Mouse (Mus musculus): ENCODE results near the gene Nab2. TPM values are rescaled to one million over a fixed set of nuclear protein-coding genes. Genes with fewer than 3 reads are reported as not detected.

Nab2 gene
- total and polyA plus RNA-seq, 3 experiments = 29.1 to 37.1 TPM; not detected in 1

- Histone ChIP-seq H3K9me3 (replicated peaks; ENCODE audit: insufficient read depth, low read length) (no peaks in the 10 kb centered on the region), H3K36me3 (ENCODE audit: control insufficient read depth in 1 of 2, insufficient read depth in 2 of 2, low read length in 2 of 2) (no peaks in the 10 kb centered on the region; a peak in 1 of 4 replicates)
Observed at GRCm38 (mm10) chr10:127703299-127703698, 34.9 kb upstream of the Nab2 start.

GRCm38 (mm10) chr10:127698966-127699365 lies 30.6 kb upstream of the Nab2 start:
- H3K36me3 ChIP-seq (ENCODE audit: control insufficient read depth in 1 of 2, insufficient read depth in 2 of 2, low read length in 2 of 2) = no peaks in the 10 kb centered on the region; a peak in 1 of 4 replicates
- no peak for DNase-seq (ENCODE audit: low read depth, low spot score)

More at GRCm38 (mm10) chr10:127703299-127703698, 34.9 kb upstream of the Nab2 start:
- H3K4me1 ChIP-seq (ENCODE audit: control insufficient read depth in 1 of 2, insufficient read depth in 2 of 2, low read length in 2 of 2) = peaks cover 0 to 7% of the 10 kb centered on the region in 2 experiments; a peak in 3 of 4 replicates
- H3K27me3 ChIP-seq (ENCODE audit: control insufficient read depth in 1 of 2, insufficient read depth in 2 of 2, low read length in 2 of 2) = no peaks in the 10 kb centered on the region
- H3K27ac ChIP-seq (ENCODE audit: control insufficient read depth, low read depth, low read length) = no peak overlapping the region
- no peak overlapping the region for H3K4me3 ChIP-seq (ENCODE audit: control insufficient read depth in 1 of 2, insufficient read depth in 1 of 2, low read depth in 2 of 2, low read length in 2 of 2)
- TF ChIP-seq ELF1 (IDR thresholded peaks at IDR 0.05; ENCODE audit: low read depth, low read length) = no peak
- H3K9ac ChIP-seq (ENCODE audit: control insufficient read depth, low read depth, low read length, poor library complexity, severe bottlenecking) = no peak overlapping the region
- DNase-seq (ENCODE audit: low read depth, low spot score) = peak; percentile 44
- no peaks in the 10 kb centered on the region for H3K79me2 ChIP-seq (ENCODE audit: control insufficient read depth, insufficient read depth, low read length, poor library complexity)

GRCm38 (mm10) chr10:127695775-127696174 lies 27.4 kb upstream of the Nab2 start:
- H3K4me3 ChIP-seq (ENCODE audit: control insufficient read depth in 1 of 2, insufficient read depth in 1 of 2, low read depth in 2 of 2, low read length in 2 of 2) = no peak overlapping the region
- DNase-seq (ENCODE audit: low read depth, low spot score) = no peak
- no peaks in the 10 kb centered on the region; a peak in 1 of 4 replicates for H3K36me3 ChIP-seq (ENCODE audit: control insufficient read depth in 1 of 2, insufficient read depth in 2 of 2, low read length in 2 of 2)
- no peaks in the 10 kb centered on the region for H3K9me3 ChIP-seq (replicated peaks; ENCODE audit: insufficient read depth, low read length)
- no peak overlapping the region for H3K9ac ChIP-seq (ENCODE audit: control insufficient read depth, low read depth, low read length, poor library complexity, severe bottlenecking)
- TF ChIP-seq TBP (IDR thresholded peaks at IDR 0.05; ENCODE audit: low read depth, low read length) = no peak
- TF ChIP-seq GATA1 (IDR thresholded peaks at IDR 0.05; ENCODE audit: low read depth, low read length) = no peak
- TF ChIP-seq NELFE (IDR thresholded peaks at IDR 0.05; ENCODE audit: low read depth, low read length) = no peak
- no peak for TF ChIP-seq POLR2AphosphoS5 (IDR thresholded peaks at IDR 0.05; ENCODE audit: borderline replicate concordance, low read depth, low read length)
- no peak for TF ChIP-seq ZKSCAN1 (IDR thresholded peaks at IDR 0.05; ENCODE audit: low read depth, low read length)
- TF ChIP-seq JUND (IDR thresholded peaks at IDR 0.05; ENCODE audit: low read depth, low read length) = no peak
- no peak for TF ChIP-seq USF2 (IDR thresholded peaks at IDR 0.05; ENCODE audit: borderline replicate concordance in 1 of 2, insufficient read depth in 1 of 2, low read depth in 1 of 2, low read length in 2 of 2)
- TF ChIP-seq BHLHE40 (IDR thresholded peaks at IDR 0.05; ENCODE audit: borderline replicate concordance, low read depth, low read length) = no peak
- no peak for TF ChIP-seq E2F4 (IDR thresholded peaks at IDR 0.05; ENCODE audit: borderline replicate concordance, low read depth, low read length)
- no peak for TF ChIP-seq MAX (IDR thresholded peaks at IDR 0.05; ENCODE audit: low read length)
- no peaks in the 10 kb centered on the region for H3K27me3 ChIP-seq (ENCODE audit: control insufficient read depth in 1 of 2, insufficient read depth in 2 of 2, low read length in 2 of 2)
- no peaks in the 10 kb centered on the region for H3K4me1 ChIP-seq (ENCODE audit: control insufficient read depth in 1 of 2, insufficient read depth in 2 of 2, low read length in 2 of 2)
- no peaks in the 10 kb centered on the region for H3K79me2 ChIP-seq (ENCODE audit: control insufficient read depth, insufficient read depth, low read length, poor library complexity)
- H3K27ac ChIP-seq (ENCODE audit: control insufficient read depth, low read depth, low read length) = no peak overlapping the region

More at GRCm38 (mm10) chr10:127698966-127699365, 30.6 kb upstream of the Nab2 start:
- no peaks in the 10 kb centered on the region for H3K27me3 ChIP-seq (ENCODE audit: control insufficient read depth in 1 of 2, insufficient read depth in 2 of 2, low read length in 2 of 2)
- TF ChIP-seq POLR2A (IDR thresholded peaks at IDR 0.05; ENCODE audit: control insufficient read depth in 1 of 2, insufficient read depth in 1 of 2, low read depth in 1 of 2, low read length in 2 of 2, poor library complexity in 1 of 2) = no peak
- no peak for TF ChIP-seq KAT2A (conservative IDR thresholded peaks at IDR 0.05; ENCODE audit: low read depth, low read length)
- no peak for TF ChIP-seq USF1 (IDR thresholded peaks at IDR 0.05; ENCODE audit: low read depth, low read length)
- no peak for TF ChIP-seq MYB (IDR thresholded peaks at IDR 0.05; ENCODE audit: low read depth, low read length)
- TF ChIP-seq ZC3H11A (IDR thresholded peaks at IDR 0.05; ENCODE audit: low read depth, low read length) = no peak
- TF ChIP-seq USF2 (IDR thresholded peaks at IDR 0.05; ENCODE audit: borderline replicate concordance in 1 of 2, insufficient read depth in 1 of 2, low read depth in 1 of 2, low read length in 2 of 2) = no peak
- TF ChIP-seq MAX (IDR thresholded peaks at IDR 0.05; ENCODE audit: low read length) = no peak
- no peak for TF ChIP-seq RAD21 (IDR thresholded peaks at IDR 0.05; ENCODE audit: low read depth, low read length)
- no peak for TF ChIP-seq EP300 (IDR thresholded peaks at IDR 0.05; ENCODE audit: low read depth in 1 of 2, low read length in 2 of 2)
- H3K4me3 ChIP-seq (ENCODE audit: control insufficient read depth in 1 of 2, insufficient read depth in 1 of 2, low read depth in 2 of 2, low read length in 2 of 2) = no peak overlapping the region
- no peaks in the 10 kb centered on the region for H3K9me3 ChIP-seq (replicated peaks; ENCODE audit: insufficient read depth, low read length)
- no peak overlapping the region for H3K27ac ChIP-seq (ENCODE audit: control insufficient read depth, low read depth, low read length)
- H3K9ac ChIP-seq (ENCODE audit: control insufficient read depth, low read depth, low read length, poor library complexity, severe bottlenecking) = no peak overlapping the region
- H3K4me1 ChIP-seq (ENCODE audit: control insufficient read depth in 1 of 2, insufficient read depth in 2 of 2, low read length in 2 of 2) = no peaks in the 10 kb centered on the region
- H3K79me2 ChIP-seq (ENCODE audit: control insufficient read depth, insufficient read depth, low read length, poor library complexity) = no peaks in the 10 kb centered on the region
